Mouse (Mus musculus) midbrain, postnatal 0 days (tissue): ENCODE measurements at regions not wholly inside any gene's neighbourhood (a gene's known extent, or its start where the extent isn't known, plus 50 kb on each side); places are given as distances from the start of the nearest gene placed in this dataset.
A peak's percentile ranks its signal among the peaks of the same experiment; 100 is the strongest.

Experiments used
- ATAC-seq: fragments of 200-750 bp; cut with Nextera tagmentation; 2 replicates; pipeline ENCODE4 v1.8.0; 2017; ENCODE audit warnings: moderate number of reproducible peaks, mild to moderate bottlenecking, moderate TSS enrichment, moderate library complexity; ENCODE audit not compliant: low FRiP score
- DNase-seq: peaks from one replicate; pipeline ENCODE4 v3.0.0-alpha.2; 2015; ENCODE audit warnings: low spot score
- H3K27ac ChIP-seq: fragments of 300-500 bp; sonication (generic); 2 replicates; pipeline ENCODE4 v1.5.1; 2014; ENCODE audit warnings: low read depth, mild to moderate bottlenecking, low read length, mixed read lengths
- H3K27me3 ChIP-seq: fragments of 300-500 bp; sonication (generic); 2 replicates; pipeline ENCODE4 v1.6.1; 2014; ENCODE audit warnings: low read length, control low read depth, mixed read lengths; ENCODE audit not compliant: insufficient read depth
- H3K36me3 ChIP-seq: fragments of 300-500 bp; sonication (generic); 2 replicates; pipeline ENCODE4 v1.6.1; 2014; ENCODE audit warnings: low read length, control low read depth, mixed read lengths; ENCODE audit not compliant: insufficient read depth
- H3K4me1 ChIP-seq: fragments of 300-500 bp; sonication (generic); 2 replicates; pipeline ENCODE4 v1.6.1; 2014; ENCODE audit warnings: mild to moderate bottlenecking, control low read depth, antibody characterized with exemption, low read length, mixed read lengths; ENCODE audit not compliant: insufficient read depth
- H3K4me2 ChIP-seq: fragments of 300-500 bp; sonication (generic); 2 replicates; pipeline ENCODE4 v1.6.1; 2014; ENCODE audit warnings: low read depth, mild to moderate bottlenecking, low read length, mixed read lengths; ENCODE audit not compliant: poor library complexity, severe bottlenecking
- H3K4me3 ChIP-seq: fragments of 300-500 bp; sonication (generic); 2 replicates; pipeline ENCODE4 v1.5.1; 2014; ENCODE audit warnings: low read depth, mild to moderate bottlenecking, low read length, moderate library complexity
- H3K9ac ChIP-seq: fragments of 300-500 bp; sonication (generic); replicated peaks from 2 replicates; pipeline ENCODE4 v1.6.1; 2014; ENCODE audit warnings: mild to moderate bottlenecking, low read length, moderate library complexity, mixed read lengths; ENCODE audit not compliant: poor library complexity, severe bottlenecking
- H3K9me3 ChIP-seq: fragments of 300-500 bp; sonication (generic); 2 replicates; pipeline ENCODE4 v1.6.1; 2016; ENCODE audit warnings: low read length, control low read depth
- CTCF ChIP-seq: IDR thresholded peaks from 2 replicates; pipeline ENCODE4 v1.5.1; 2016; ENCODE audit warnings: antibody characterized with exemption, mild to moderate bottlenecking
- WGBS: fragments of 180-500 bp; shearing (Covaris S2); extraction: QIAGEN DNeasy Blood & Tissue Kit; methylation state at CpG from one replicate; pipeline ENCODE4 v1.1.7; 2014; 5-methylcytosine and 5-hydroxymethylcytosine counted together

- H3K27ac ChIP-seq = no peak overlapping the region
- ATAC-seq (no peak), DNase-seq (no peak)
- no peak overlapping the region for H3K4me3 ChIP-seq
- 87% methylated on average over 2 of the region's 2 CpGs for WGBS
- H3K4me1 ChIP-seq = no peaks in the 10 kb centered on the region
- H3K36me3 ChIP-seq = no peaks in the 10 kb centered on the region
- H3K4me2 ChIP-seq = no peak overlapping the region
- no peak for TF ChIP-seq CTCF
- no peaks in the 10 kb centered on the region for H3K27me3 ChIP-seq
- no peaks in the 10 kb centered on the region for H3K9me3 ChIP-seq
- no peak overlapping the region for H3K9ac ChIP-seq
These were observed 1673.3 kb downstream of the Diaph2 start for GRCm38 (mm10) chrX:131422811-131423210.

GRCm38 (mm10) chrX:131434155-131434554, 1684.6 kb downstream of the Diaph2 start:
- Histone ChIP-seq H3K4me3 (no peak overlapping the region), H3K9ac (no peak overlapping the region), H3K27me3 (no peaks in the 10 kb centered on the region), H3K36me3 (no peaks in the 10 kb centered on the region), H3K27ac (no peak overlapping the region), H3K4me2 (no peak overlapping the region), H3K4me1 (no peaks in the 10 kb centered on the region), H3K9me3 (no peaks in the 10 kb centered on the region)
- TF ChIP-seq CTCF = no peak
- WGBS = 47% methylated on average over 1 of the region's 1 CpGs
- ATAC-seq = no peak
- DNase-seq = peak; percentile 42

DNA sequence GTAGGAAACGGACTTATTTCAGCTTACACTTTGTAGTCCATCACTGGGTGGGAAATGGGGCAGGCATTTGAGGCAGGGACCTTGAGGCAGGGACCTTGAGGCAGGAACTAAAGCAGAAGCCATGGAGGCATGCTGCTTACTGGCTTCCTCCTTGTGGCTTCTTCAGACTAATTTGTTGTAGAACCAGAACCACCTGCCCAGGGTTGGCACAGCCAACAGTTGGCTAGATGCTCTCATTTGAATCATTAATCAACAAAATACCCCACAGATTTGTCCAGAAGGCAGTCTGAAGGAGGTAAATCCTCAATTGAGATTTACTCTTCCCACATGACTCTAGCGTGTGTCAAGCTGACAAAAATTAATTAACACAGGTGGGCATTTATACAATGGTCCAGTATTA, 1703.3 kb downstream of the Diaph2 start:
- TF ChIP-seq CTCF = no peak
- DNase-seq = no peak
- H3K27ac ChIP-seq = no peak overlapping the region
- no peaks in the 10 kb centered on the region for H3K27me3 ChIP-seq
- H3K4me1 ChIP-seq = no peaks in the 10 kb centered on the region
- no peaks in the 10 kb centered on the region for H3K36me3 ChIP-seq
- no peaks in the 10 kb centered on the region for H3K9me3 ChIP-seq
- no peak for ATAC-seq
- no peak overlapping the region for H3K9ac ChIP-seq
- 70% methylated on average over 2 of the region's 2 CpGs for WGBS
- no peak overlapping the region for H3K4me2 ChIP-seq
- H3K4me3 ChIP-seq = no peak overlapping the region

DNA sequence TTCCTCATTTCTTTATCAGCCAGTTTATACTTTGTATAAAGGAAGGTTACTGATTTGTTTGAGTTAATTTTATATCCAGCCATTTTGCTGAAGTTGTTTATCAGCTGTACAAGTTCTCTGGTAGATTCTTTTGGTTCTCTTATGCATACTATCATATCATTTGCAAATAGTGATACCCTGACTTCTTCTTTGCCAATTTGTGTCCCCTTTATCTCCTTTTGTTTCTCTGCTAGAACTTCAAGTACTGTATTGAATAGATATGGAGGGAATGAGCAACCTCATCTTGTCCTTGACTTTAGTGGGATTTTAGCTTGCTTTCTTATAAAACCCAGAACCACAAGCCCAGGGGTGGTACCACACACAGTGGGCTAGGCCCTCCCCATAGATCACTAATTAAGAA, 1711.1 kb downstream of the Diaph2 start:
- DNase-seq (no peak), ATAC-seq (no peak)
- Histone ChIP-seq H3K9ac (no peak overlapping the region), H3K27ac (no peak overlapping the region), H3K4me1 (no peaks in the 10 kb centered on the region), H3K4me2 (no peak overlapping the region), H3K36me3 (no peaks in the 10 kb centered on the region), H3K4me3 (no peak overlapping the region), H3K9me3 (no peaks in the 10 kb centered on the region), H3K27me3 (no peaks in the 10 kb centered on the region)
- no peak for TF ChIP-seq CTCF

- Histone ChIP-seq H3K36me3 (no peaks in the 10 kb centered on the region), H3K4me3 (no peak overlapping the region), H3K4me1 (no peaks in the 10 kb centered on the region), H3K4me2 (no peak overlapping the region), H3K9ac (no peak overlapping the region), H3K9me3 (no peaks in the 10 kb centered on the region), H3K27me3 (no peaks in the 10 kb centered on the region), H3K27ac (no peak overlapping the region)
- 73% methylated on average over 3 of the region's 3 CpGs for WGBS
- ATAC-seq (no peak), DNase-seq (no peak)
- TF ChIP-seq CTCF = no peak
These were observed 1739.8 kb downstream of the Diaph2 start for GRCm38 (mm10) chrX:131489314-131489713.

DNA sequence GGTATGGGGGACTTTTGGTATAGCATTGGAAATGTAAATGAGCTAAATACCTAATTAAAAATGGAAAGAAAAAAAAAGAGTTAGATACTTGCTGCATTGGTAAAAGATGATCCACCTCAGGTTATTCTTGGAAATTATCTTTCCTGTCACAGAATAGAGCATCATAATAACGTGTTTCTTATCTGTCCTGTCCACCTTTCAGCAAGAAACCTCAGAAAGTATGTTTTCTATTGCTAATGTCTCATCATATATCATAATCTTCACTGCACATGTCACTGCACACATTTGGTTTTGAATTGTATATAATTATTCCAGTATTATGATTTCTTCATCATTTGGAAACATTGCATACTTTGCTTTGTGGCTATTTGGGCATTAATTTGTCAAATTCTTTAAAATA, 1751.9 kb downstream of the Diaph2 start:
- H3K27me3 ChIP-seq = no peaks in the 10 kb centered on the region
- 55% methylated on average over 1 of the region's 1 CpGs for WGBS
- H3K9me3 ChIP-seq = no peaks in the 10 kb centered on the region

DNA sequence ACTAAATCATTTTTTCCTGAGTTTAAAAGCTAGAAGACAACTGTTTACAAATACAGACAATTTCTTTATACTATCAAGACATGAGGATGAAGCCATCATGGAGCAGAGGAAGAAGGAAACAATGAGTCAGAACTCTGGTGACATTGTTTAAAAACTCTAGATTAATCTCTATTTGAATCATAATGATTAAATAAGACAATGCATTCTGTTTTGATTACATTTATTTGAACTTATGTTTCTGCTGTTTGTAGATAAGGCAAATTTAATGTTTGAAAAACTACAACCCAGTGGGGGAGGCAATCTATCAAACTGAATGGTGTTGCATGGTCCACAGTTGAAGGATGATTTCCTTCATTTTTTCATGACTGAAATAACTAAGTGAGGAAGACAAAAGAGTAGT, 1757.3 kb downstream of the Diaph2 start:
- ATAC-seq (no peak), DNase-seq (no peak)
- Histone ChIP-seq H3K4me3 (no peak overlapping the region), H3K9ac (no peak overlapping the region), H3K27me3 (no peaks in the 10 kb centered on the region), H3K27ac (no peak overlapping the region), H3K4me1 (no peaks in the 10 kb centered on the region), H3K4me2 (no peak overlapping the region), H3K9me3 (no peaks in the 10 kb centered on the region), H3K36me3 (no peaks in the 10 kb centered on the region)
- TF ChIP-seq CTCF = no peak

More for the DNA sequence above, 1751.9 kb downstream of the Diaph2 start:
- ATAC-seq (no peak), DNase-seq (no peak)
- no peak for TF ChIP-seq CTCF
- H3K27ac ChIP-seq = no peak overlapping the region
- H3K36me3 ChIP-seq = no peaks in the 10 kb centered on the region
- no peaks in the 10 kb centered on the region for H3K4me1 ChIP-seq
- H3K4me3 ChIP-seq = no peak overlapping the region
- H3K9ac ChIP-seq = no peak overlapping the region
- H3K4me2 ChIP-seq = no peak overlapping the region
